Mouse (Mus musculus): Measurements from ENCODE around the gene Skor1.

- TF ChIP-seq CTCF (IDR thresholded peaks at IDR 0.05; ENCODE audit: control insufficient read depth, insufficient read depth, insufficient replicate concordance, low read depth, low read length) (no peak), POLR2A (IDR thresholded peaks at IDR 0.05; ENCODE audit: control insufficient read depth, low read depth, low read length) (no peak)
Observed at GRCm38 (mm10) chr9:63091101-63091921, 57.5 kb downstream of the Skor1 start.
